Mouse (Mus musculus): Measurements from ENCODE around the gene Cic. TPM values are rescaled to one million over a fixed set of nuclear protein-coding genes. Genes with fewer than 3 reads are reported as not detected.

Gene Cic
- polyA plus RNA-seq, 1 experiment from 2014 or later = 29.7 TPM

GRCm38 (mm10) chr7:25339329-25339728 is 71.8 kb downstream of the Cic start:
- peaks cover 8% of the 10 kb centered on the region for H3K36me3 ChIP-seq (ENCODE audit: control insufficient read depth, insufficient read depth, low read length)
- no peak overlapping the region for H3K4me3 ChIP-seq (ENCODE audit: low read depth, low read length)
- no peaks in the 10 kb centered on the region for H3K9me3 ChIP-seq (ENCODE audit: control insufficient read depth, low read length)
- no peaks in the 10 kb centered on the region for H3K27me3 ChIP-seq (ENCODE audit: control insufficient read depth, insufficient read depth, low read length)
- H3K4me2 ChIP-seq = no peak overlapping the region
- ATAC-seq (ENCODE audit: low FRiP score) (no peak), DNase-seq (ENCODE audit: low spot score, missing footprints) (no peak)
- no peak overlapping the region for H3K9ac ChIP-seq (ENCODE audit: low read length)
- H3K4me1 ChIP-seq (ENCODE audit: control insufficient read depth, insufficient read depth, low read length) = no peaks in the 10 kb centered on the region
- H3K27ac ChIP-seq (ENCODE audit: low read depth, low read length) = no peak overlapping the region
- 87% methylated on average over 9 of the region's 9 CpGs for WGBS

- Histone ChIP-seq H3K4me1 (ENCODE audit: control insufficient read depth, insufficient read depth, low read length) (no peaks in the 10 kb centered on the region), H3K9ac (ENCODE audit: low read length) (no peak overlapping the region), H3K36me3 (ENCODE audit: control insufficient read depth, insufficient read depth, low read length) (peaks cover 5% of the 10 kb centered on the region), H3K9me3 (ENCODE audit: control insufficient read depth, low read length) (no peaks in the 10 kb centered on the region), H3K4me2 (no peak overlapping the region), H3K27me3 (ENCODE audit: control insufficient read depth, insufficient read depth, low read length) (no peaks in the 10 kb centered on the region), H3K4me3 (ENCODE audit: low read depth, low read length) (no peak overlapping the region), H3K27ac (ENCODE audit: low read depth, low read length) (no peak overlapping the region)
- ATAC-seq (ENCODE audit: low FRiP score) = no peak
- WGBS = 78% methylated on average over 20 of the region's 20 CpGs
- no peak for DNase-seq (ENCODE audit: low spot score, missing footprints)
These were observed 73.7 kb downstream of the Cic start for GRCm38 (mm10) chr7:25341000-25341784.

Small RNA genes lying within 50 kb of the gene (microRNA-seq; reads per million reads assigned to microRNA genes)
- not detected for gene Mir7048

Other genes starting within 250 kb of the Cic start
- gene Grik5, start 195.4 kb upstream of the Cic start, polyA plus RNA-seq (2014; fragmentation: Nextera tagmentation; extraction: Ambion mirVana) = 8.7 and 9.3 TPM in 2 replicates
- 20.3 and 22.9 TPM in 2 replicates for gene Zfp574, start 195.1 kb upstream of the Cic start, polyA plus RNA-seq (2014; fragmentation: Nextera tagmentation; extraction: Ambion mirVana)
- gene Pou2f2, start 88.0 kb upstream of the Cic start, polyA plus RNA-seq (2014; fragmentation: Nextera tagmentation; extraction: Ambion mirVana) = 26.6 and 31.3 TPM in 2 replicates
- gene Dedd2, start 47.1 kb upstream of the Cic start, polyA plus RNA-seq (2014; fragmentation: Nextera tagmentation; extraction: Ambion mirVana) = 6.9 and 7.7 TPM in 2 replicates
- 2.7 and 3.2 TPM in 2 replicates for gene Zfp526, start 46.3 kb upstream of the Cic start, polyA plus RNA-seq (2014; fragmentation: Nextera tagmentation; extraction: Ambion mirVana)
- gene Gsk3a, start 29.9 kb upstream of the Cic start, polyA plus RNA-seq (2014; fragmentation: Nextera tagmentation; extraction: Ambion mirVana) = 12.8 and 14.6 TPM in 2 replicates
- gene Erf, start 16.9 kb upstream of the Cic start, polyA plus RNA-seq (2014; fragmentation: Nextera tagmentation; extraction: Ambion mirVana) = 11.7 and 13.9 TPM in 2 replicates
- gene Pafah1b3, start 30.3 kb downstream of the Cic start, polyA plus RNA-seq (2014; fragmentation: Nextera tagmentation; extraction: Ambion mirVana) = 306 and 332 TPM in 2 replicates
- gene Prr19, start 33.7 kb downstream of the Cic start, polyA plus RNA-seq (2014; fragmentation: Nextera tagmentation; extraction: Ambion mirVana) = 1.1 and 1.2 TPM in 2 replicates
- 7.2 and 7.7 TPM in 2 replicates for gene Tmem145, start 38.4 kb downstream of the Cic start, polyA plus RNA-seq (2014; fragmentation: Nextera tagmentation; extraction: Ambion mirVana)
- 9.1 and 10.3 TPM in 2 replicates for gene Megf8, start 49.5 kb downstream of the Cic start, polyA plus RNA-seq (2014; fragmentation: Nextera tagmentation; extraction: Ambion mirVana)
- not detected in 2 replicates for gene Cnfn, start 102.0 kb downstream of the Cic start, polyA plus RNA-seq (2014; fragmentation: Nextera tagmentation; extraction: Ambion mirVana)
- 1.7 and 2.3 TPM in 2 replicates for gene Lipe, start 131.0 kb downstream of the Cic start, polyA plus RNA-seq (2014; fragmentation: Nextera tagmentation; extraction: Ambion mirVana)
- 0.18 and 0.22 TPM in 2 replicates for gene Cxcl17, start 145.2 kb downstream of the Cic start, polyA plus RNA-seq (2014; fragmentation: Nextera tagmentation; extraction: Ambion mirVana)
- 0.45 and 0.54 TPM in 2 replicates for gene Ceacam1, start 209.9 kb downstream of the Cic start, polyA plus RNA-seq (2014; fragmentation: Nextera tagmentation; extraction: Ambion mirVana)

Data from midbrain, embryonic 11.5 days (tissue).